Mouse (Mus musculus) embryo, embryonic 11.5 days (tissue): ENCODE data around the gene Wfdc5.
"Not testable (repeated sequence)": the region's sequence is repeated elsewhere in the genome, so short reads cannot be mapped to it uniquely, and the experiment has no call there.

Experiments used
- DNase-seq: peaks from one replicate; pipeline ENCODE4 v3.0.0-alpha.2; 2012; ENCODE audit warnings: low read depth, low spot score

The Wfdc5 gene

GRCm38 (mm10) chr2:164182692-164183255 is at the start of gene Wfdc5:
Gene Wfdc5, minus strand, starts transcription at chr2:164182742.
- no peak for DNase-seq

GRCm38 (mm10) chr2:164228361-164229070 is 46.0 kb upstream of the Wfdc5 start:
- DNase-seq, result no peak

GRCm38 (mm10) chr2:164221522-164221921 is 39.0 kb upstream of the Wfdc5 start, which contains the start of gene Wfdc15b:
Gene Wfdc15b, minus strand, starts transcription at chr2:164221660.
- no peak for DNase-seq

- DNase-seq, result no peak
Measured at GRCm38 (mm10) chr2:164219295-164219694, 36.8 kb upstream of the Wfdc5 start.

GRCm38 (mm10) chr2:164212711-164213110 is 30.2 kb upstream of the Wfdc5 start:
- DNase-seq, result no peak

GRCm38 (mm10) chr2:164210892-164211291 is 28.4 kb upstream of the Wfdc5 start:
- DNase-seq, result no peak

GRCm38 (mm10) chr2:164206676-164207075 is 24.1 kb upstream of the Wfdc5 start:
- no peak for DNase-seq

GRCm38 (mm10) chr2:164206011-164206410 is 23.5 kb upstream of the Wfdc5 start:
- not testable (repeated sequence) for DNase-seq

GRCm38 (mm10) chr2:164199626-164200327 is 17.2 kb upstream of the Wfdc5 start, which contains the start of gene Wfdc15a:
Gene Wfdc15a, minus strand, starts transcription at chr2:164200130.
- no peak for DNase-seq

GRCm38 (mm10) chr2:164196700-164196990 is 14.1 kb upstream of the Wfdc5 start:
- no peak for DNase-seq

GRCm38 (mm10) chr2:164195971-164196699 is 13.6 kb upstream of the Wfdc5 start:
- DNase-seq, result no peak

- no peak for DNase-seq
Measured at GRCm38 (mm10) chr2:164194959-164195630, 12.6 kb upstream of the Wfdc5 start.

GRCm38 (mm10) chr2:164192279-164192678 is 9.7 kb upstream of the Wfdc5 start:
- DNase-seq, result no peak

GRCm38 (mm10) chr2:164190576-164190975 is 8.0 kb upstream of the Wfdc5 start, which contains the start of gene Wfdc12:
Gene Wfdc12, minus strand, starts transcription at chr2:164190608.
- no peak for DNase-seq

- DNase-seq, result no peak
Measured at GRCm38 (mm10) chr2:164188722-164189121, 6.2 kb upstream of the Wfdc5 start.

- DNase-seq, result no peak
Measured at GRCm38 (mm10) chr2:164184145-164184719, 1.7 kb upstream of the Wfdc5 start.

- DNase-seq, result no peak
Measured at GRCm38 (mm10) chr2:164183340-164183739, 798 bp upstream of the Wfdc5 start.

GRCm38 (mm10) chr2:164180770-164181169 is 1.8 kb downstream of the Wfdc5 start:
- DNase-seq, result no peak

- DNase-seq, result no peak
Measured at GRCm38 (mm10) chr2:164180124-164180523, 2.4 kb downstream of the Wfdc5 start.

- no peak for DNase-seq
Measured at GRCm38 (mm10) chr2:164177831-164178230, 4.7 kb downstream of the Wfdc5 start.

- DNase-seq, result no peak
Measured at GRCm38 (mm10) chr2:164175850-164176249, 6.7 kb downstream of the Wfdc5 start.
